Mouse (Mus musculus): ENCODE data around the gene Akap6. TPM values are rescaled to one million over a fixed set of nuclear protein-coding genes. Genes with fewer than 3 reads are reported as not detected.

Gene Akap6
- total RNA-seq, 2 experiments from 2014 or later: 182 to 191 TPM

GRCm38 (mm10) chr12:52871604-52872003, 172.4 kb downstream of the Akap6 start:
- DNase-seq (ENCODE audit: extremely low spot score in 1 of 2, low spot score in 2 of 2): no peak
- intact Hi-C loops (cut with DNase I): no loop called here

GRCm38 (mm10) chr12:52874332-52874923, 175.2 kb downstream of the Akap6 start:
- DNase-seq (ENCODE audit: extremely low spot score in 1 of 2, low spot score in 2 of 2): no peak
- intact Hi-C loops (cut with DNase I): no loop called here

- intact Hi-C loops (cut with DNase I): no loop called here
- no peak for DNase-seq (ENCODE audit: extremely low spot score in 1 of 2, low spot score in 2 of 2)
These were observed 176.9 kb downstream of the Akap6 start for GRCm38 (mm10) chr12:52876065-52876464.

GRCm38 (mm10) chr12:52876978-52877769, 178.0 kb downstream of the Akap6 start:
- no peak for DNase-seq (ENCODE audit: extremely low spot score in 1 of 2, low spot score in 2 of 2)
- intact Hi-C loops (cut with DNase I): no loop called here

GRCm38 (mm10) chr12:52879324-52879723, 180.1 kb downstream of the Akap6 start:
- no peak for DNase-seq (ENCODE audit: extremely low spot score in 1 of 2, low spot score in 2 of 2)
- intact Hi-C loops (cut with DNase I): no loop called here

- intact Hi-C loops (cut with DNase I): loop anchor here (5.0 to 10.0 kb wide), 3 partner anchors 55 to 858 kb away; partner anchors contain the start of gene Akap6
- no peak for DNase-seq (ENCODE audit: extremely low spot score in 1 of 2, low spot score in 2 of 2)
These were observed 193.3 kb downstream of the Akap6 start for GRCm38 (mm10) chr12:52892519-52892918.

GRCm38 (mm10) chr12:52893656-52894405, 194.6 kb downstream of the Akap6 start:
- DNase-seq (ENCODE audit: extremely low spot score in 1 of 2, low spot score in 2 of 2): no peak
- intact Hi-C loops (cut with DNase I): loop anchor here (2.0 to 10.0 kb wide), 4 partner anchors 57 to 859 kb away; partner anchors contain the start of gene Akap6

GRCm38 (mm10) chr12:52895672-52896460, 196.7 kb downstream of the Akap6 start:
- intact Hi-C loops (cut with DNase I): loop anchor here (2.0 to 10.0 kb wide), 3 partner anchors 201 to 861 kb away; partner anchors contain the start of gene Akap6
- DNase-seq (ENCODE audit: extremely low spot score in 1 of 2, low spot score in 2 of 2): peak; percentile 61

GRCm38 (mm10) chr12:52896785-52897184, 197.6 kb downstream of the Akap6 start:
- intact Hi-C loops (cut with DNase I): loop anchor here (10.0 kb wide), 2 partner anchors 202 to 862 kb away; partner anchors contain the start of gene Akap6
- no peak for DNase-seq (ENCODE audit: extremely low spot score in 1 of 2, low spot score in 2 of 2)

GRCm38 (mm10) chr12:52898130-52898529, 198.9 kb downstream of the Akap6 start:
- DNase-seq (ENCODE audit: extremely low spot score in 1 of 2, low spot score in 2 of 2): no peak
- intact Hi-C loops (cut with DNase I): loop anchor here (10.0 kb wide), 2 partner anchors 203 to 863 kb away; partner anchors contain the start of gene Akap6

- DNase-seq (ENCODE audit: extremely low spot score in 1 of 2, low spot score in 2 of 2): no peak
- intact Hi-C loops (cut with DNase I): no loop called here
These were observed 204.9 kb downstream of the Akap6 start for GRCm38 (mm10) chr12:52904046-52904445.

- no peak for DNase-seq (ENCODE audit: extremely low spot score in 1 of 2, low spot score in 2 of 2)
- intact Hi-C loops (cut with DNase I): no loop called here
These were observed 209.4 kb downstream of the Akap6 start for GRCm38 (mm10) chr12:52908448-52909066.

GRCm38 (mm10) chr12:52910345-52910744, 211.2 kb downstream of the Akap6 start:
- intact Hi-C loops (cut with DNase I): loop anchor here (10.0 kb wide), 1 partner anchor 1584 kb away; no protein-coding TSS in a partner anchor
- no peak for DNase-seq (ENCODE audit: extremely low spot score in 1 of 2, low spot score in 2 of 2)

GRCm38 (mm10) chr12:52910819-52911218, 211.6 kb downstream of the Akap6 start:
- intact Hi-C loops (cut with DNase I): loop anchor here (10.0 kb wide), 1 partner anchor 1584 kb away; no protein-coding TSS in a partner anchor
- peak; percentile 67 to 73 for DNase-seq (ENCODE audit: extremely low spot score in 1 of 2, low spot score in 2 of 2)

- peak in 1 of 2 experiments; percentile 32 for DNase-seq (ENCODE audit: extremely low spot score in 1 of 2, low spot score in 2 of 2)
- intact Hi-C loops (cut with DNase I): loop anchor here (5.0 to 10.0 kb wide), 2 partner anchors 328 to 1576 kb away; partner anchors contain the start of gene Npas3
These were observed 219.8 kb downstream of the Akap6 start for GRCm38 (mm10) chr12:52918939-52919338.

GRCm38 (mm10) chr12:52922510-52922909, 223.3 kb downstream of the Akap6 start:
- intact Hi-C loops (cut with DNase I): loop anchor here (5.0 kb wide), 1 partner anchor 1140 kb away; no protein-coding TSS in a partner anchor
- DNase-seq (ENCODE audit: extremely low spot score in 1 of 2, low spot score in 2 of 2): no peak

- intact Hi-C loops (cut with DNase I): no loop called here
- DNase-seq (ENCODE audit: extremely low spot score in 1 of 2, low spot score in 2 of 2): no peak
These were observed 226.3 kb downstream of the Akap6 start for GRCm38 (mm10) chr12:52925448-52925847.

GRCm38 (mm10) chr12:52933832-52934231, 234.6 kb downstream of the Akap6 start:
- no peak for DNase-seq (ENCODE audit: extremely low spot score in 1 of 2, low spot score in 2 of 2)
- intact Hi-C loops (cut with DNase I): no loop called here

Measured in left cerebral cortex, postnatal 10 days (tissue).